Mouse (Mus musculus): ENCODE measurements around the gene Tmem95.
"Not testable (repeated sequence)": the region's sequence is repeated elsewhere in the genome, so short reads cannot be mapped to it uniquely, and the experiment has no call there.

Gene Tmem95

GRCm38 (mm10) chr11:69877878-69878277, at the start of gene Tmem95:
Gene Tmem95, minus strand, starts transcription at chr11:69878018.
- DNase-seq: peak; percentile 8

GRCm38 (mm10) chr11:69927501-69927900, 49.7 kb upstream of the Tmem95 start:
- DNase-seq: no peak

- DNase-seq: no peak
Measured at GRCm38 (mm10) chr11:69922796-69923195, 45.0 kb upstream of the Tmem95 start.

GRCm38 (mm10) chr11:69922012-69922756, 44.4 kb upstream of the Tmem95 start:
- DNase-seq: no peak

GRCm38 (mm10) chr11:69921114-69922011, 43.5 kb upstream of the Tmem95 start, which contains the start of gene Eif5a:
Gene Eif5a, minus strand, starts transcription at chr11:69921958.
- peak; percentile 100 for DNase-seq

GRCm38 (mm10) chr11:69920266-69921031, 42.6 kb upstream of the Tmem95 start:
- peak; percentile 66 for DNase-seq

- DNase-seq: peak; percentile 86
Measured at GRCm38 (mm10) chr11:69919661-69920265, 41.9 kb upstream of the Tmem95 start.

GRCm38 (mm10) chr11:69919053-69919452, 41.2 kb upstream of the Tmem95 start:
- DNase-seq: no peak

- no peak for DNase-seq
Measured at GRCm38 (mm10) chr11:69918118-69918517, 40.3 kb upstream of the Tmem95 start.

GRCm38 (mm10) chr11:69917379-69917948, 39.6 kb upstream of the Tmem95 start:
- DNase-seq: no peak

GRCm38 (mm10) chr11:69916652-69917378, 39.0 kb upstream of the Tmem95 start:
- DNase-seq: not testable (repeated sequence)

- no peak for DNase-seq
Measured at GRCm38 (mm10) chr11:69915667-69916627, 38.1 kb upstream of the Tmem95 start.

GRCm38 (mm10) chr11:69914917-69915430, 37.2 kb upstream of the Tmem95 start:
- no peak for DNase-seq

- no peak for DNase-seq
Measured at GRCm38 (mm10) chr11:69914372-69914764, 36.5 kb upstream of the Tmem95 start.

GRCm38 (mm10) chr11:69913554-69914371, 35.9 kb upstream of the Tmem95 start, which contains the start of gene Gps2:
Gene Gps2, plus strand, starts transcription at chr11:69913888.
- peak; percentile 95 for DNase-seq

GRCm38 (mm10) chr11:69912716-69913530, 35.1 kb upstream of the Tmem95 start:
- no peak for DNase-seq

- DNase-seq: no peak
Measured at GRCm38 (mm10) chr11:69911701-69912100, 33.9 kb upstream of the Tmem95 start.
